Mouse (Mus musculus) left cerebral cortex, adult 8-10 months (tissue): Measurements from ENCODE around the gene Fam129a. TPM values are rescaled to one million over a fixed set of nuclear protein-coding genes. Genes with fewer than 3 reads are reported as not detected.

Experiments
- DNase-seq, 2 experiments: peaks; one replicate each; pipeline ENCODE4 v3.0.0; 2022; ENCODE audit warnings: low spot score in 2 of 2
- total RNA-seq, 4 experiments: library from RNA; stranded (reverse); gene quantifications; 2 replicates each; pipeline ENCODE4 v1.2.4; 2022

Fam129a gene
- total RNA-seq, 4 experiments from 2014 or later, result 1.5 to 3.0 (median 2.7) TPM

DNA sequence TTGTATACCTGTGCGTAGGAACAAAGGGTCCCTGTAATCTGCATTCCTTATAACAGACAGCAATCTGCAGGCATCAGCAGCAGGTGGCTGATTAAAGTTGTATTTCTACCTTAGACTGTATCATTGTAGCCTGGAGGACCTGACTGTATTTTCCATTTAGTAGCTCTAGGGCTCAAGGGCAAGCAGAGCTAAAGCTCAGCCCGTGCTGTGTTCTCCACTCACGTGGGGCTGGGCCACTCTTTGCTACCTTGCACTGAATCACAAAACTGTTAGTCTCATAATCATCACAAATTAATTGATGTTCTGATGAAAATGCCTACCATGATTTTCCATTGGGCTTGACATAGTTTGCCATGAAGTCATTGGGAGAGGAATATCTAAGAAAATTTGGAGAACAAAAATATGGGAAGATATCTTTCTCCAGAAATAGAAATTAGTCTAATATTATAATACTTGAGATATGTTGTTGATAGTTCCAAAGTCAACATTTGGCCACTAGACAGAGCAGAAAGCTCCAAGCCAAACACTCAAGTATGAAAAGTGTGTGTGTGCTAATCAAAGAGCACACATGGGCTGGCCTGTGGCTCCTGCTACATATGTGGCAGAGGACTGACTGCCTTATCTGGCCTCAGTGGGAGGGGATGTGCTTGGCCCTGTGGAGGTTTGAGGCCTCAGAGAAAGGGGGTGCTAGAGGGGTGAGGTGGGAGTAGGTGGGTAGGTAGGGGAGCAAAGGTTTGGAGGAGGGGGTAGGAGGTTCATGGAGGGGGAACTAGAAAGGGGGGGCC is 53.6 kb downstream of the Fam129a start:
- DNase-seq, result no peak

DNA sequence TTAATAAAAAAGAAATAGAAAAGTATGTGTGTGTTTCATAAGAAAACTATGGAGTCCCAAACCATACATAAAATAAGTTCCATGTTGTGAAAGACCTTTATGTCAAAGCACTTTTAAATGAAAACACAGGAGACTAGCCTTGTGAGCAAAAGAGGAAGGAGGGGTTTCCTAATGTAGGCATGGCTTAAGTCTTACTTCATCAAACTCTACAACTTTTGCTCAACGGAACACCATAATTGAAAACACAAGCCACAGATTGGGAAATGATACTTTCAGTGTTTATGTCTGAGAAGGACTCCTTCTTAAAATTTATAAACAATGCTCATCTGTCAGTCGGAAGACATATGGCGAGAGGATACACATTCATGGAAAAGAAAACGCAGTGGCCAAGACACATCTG is 54.3 kb downstream of the Fam129a start:
- DNase-seq, result no peak

DNA sequence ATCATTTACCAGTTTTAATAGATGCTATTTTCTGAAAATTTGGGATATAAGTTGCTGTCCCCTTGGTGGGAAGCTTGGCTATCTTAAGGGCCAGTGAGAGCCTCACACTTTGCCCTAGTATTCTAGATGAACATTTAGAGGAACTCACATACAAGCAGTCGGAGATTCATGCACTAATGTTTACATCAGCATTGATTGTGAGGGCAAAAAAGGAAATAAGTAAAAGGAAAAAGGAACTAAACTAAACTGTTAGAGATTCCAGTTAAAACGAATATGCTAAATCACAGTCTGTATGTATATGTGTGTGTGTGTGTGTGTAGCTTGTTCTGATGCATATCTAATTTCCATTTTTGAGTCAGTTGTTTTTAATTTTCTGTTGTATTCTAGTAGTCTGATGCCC is 54.7 kb downstream of the Fam129a start:
- no peak for DNase-seq

DNA sequence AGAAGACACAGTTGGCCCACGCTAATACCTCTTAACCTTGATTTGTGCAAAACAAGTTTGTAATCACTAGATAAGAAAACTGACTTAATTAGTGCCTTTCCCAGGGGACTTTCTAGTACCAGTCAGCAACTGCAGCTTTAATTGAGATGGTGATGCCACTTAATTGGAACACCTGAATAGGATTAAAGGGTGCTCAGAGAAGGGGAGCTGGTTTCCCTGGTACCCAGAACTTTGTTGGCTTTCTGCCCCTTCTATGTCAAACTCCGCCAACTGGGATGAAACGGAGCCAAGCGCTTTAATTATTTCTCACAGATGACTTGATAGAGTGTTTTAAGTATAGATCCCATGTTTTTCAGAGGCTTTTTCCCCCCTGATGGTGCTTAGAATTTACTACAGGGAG is 55.6 kb downstream of the Fam129a start:
- DNase-seq, result no peak

DNA sequence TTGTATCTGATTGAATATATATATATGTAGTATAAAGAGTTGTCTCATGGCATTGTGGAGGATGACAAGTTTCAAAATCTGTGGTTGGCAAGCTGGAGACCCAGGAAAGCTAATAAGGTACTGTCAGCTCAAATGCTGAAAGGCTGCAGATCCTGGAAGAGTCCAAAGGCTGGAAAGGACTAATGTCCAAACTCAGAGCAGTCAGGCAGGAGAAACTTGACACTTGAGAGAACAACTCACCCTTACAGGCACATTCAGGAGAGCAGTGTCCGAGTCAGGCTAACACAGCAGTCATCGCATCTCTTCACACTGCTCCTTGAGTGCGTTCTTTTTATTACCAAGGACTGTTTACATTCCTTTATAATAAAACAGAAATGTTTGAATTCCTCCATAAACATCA is 56.2 kb downstream of the Fam129a start:
- no peak for DNase-seq

DNA sequence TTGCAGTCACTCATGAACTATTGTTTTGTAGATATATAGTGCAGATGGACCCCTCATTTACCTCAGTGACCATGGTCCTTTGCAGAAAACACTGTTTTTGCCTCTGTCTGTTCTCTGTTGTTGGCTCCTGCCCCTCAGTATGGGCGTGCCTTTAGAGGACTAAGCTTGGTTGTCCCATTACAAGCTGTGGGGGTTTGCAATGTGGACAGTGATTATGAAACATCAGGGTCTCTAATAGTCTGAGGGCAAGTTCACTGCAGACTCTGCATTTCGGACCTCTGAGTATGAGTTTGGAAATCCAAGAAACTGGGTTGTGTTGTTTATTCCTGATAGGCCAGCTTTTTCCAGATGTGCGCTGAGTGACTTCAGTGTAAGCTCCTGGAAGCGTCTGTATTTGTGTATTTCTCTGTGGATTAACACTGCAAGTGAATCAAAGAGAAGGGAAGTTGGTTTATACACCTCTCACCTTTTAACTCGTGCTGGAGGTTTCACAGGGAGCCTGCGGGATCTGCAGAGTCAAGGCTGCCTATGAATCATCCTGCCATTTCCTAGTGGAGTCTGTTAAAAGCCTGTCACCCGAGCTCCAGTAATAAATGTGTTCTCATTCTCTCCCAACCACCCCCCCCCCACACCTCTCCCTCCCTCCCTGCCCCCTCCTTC is 58.7 kb downstream of the Fam129a start:
- DNase-seq, result no peak

DNA sequence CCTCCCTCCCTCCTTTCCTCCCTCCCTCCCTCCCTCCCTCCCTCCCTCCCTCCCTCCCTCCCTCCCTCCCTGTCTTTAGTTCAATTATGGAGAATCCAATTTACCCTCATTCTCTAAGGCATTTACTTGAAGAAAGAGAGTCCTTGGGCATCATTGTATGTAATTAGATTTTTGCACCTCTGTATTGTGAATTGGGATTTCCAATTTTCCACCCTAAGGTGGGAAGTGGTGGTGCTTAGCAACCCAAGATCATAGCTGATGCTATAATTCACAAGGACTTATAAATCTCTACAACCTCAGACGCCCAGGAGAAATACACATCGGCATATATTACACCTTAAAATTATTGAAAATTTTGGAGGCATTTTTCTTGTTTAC is 59.3 kb downstream of the Fam129a start:
- no peak for DNase-seq

DNA sequence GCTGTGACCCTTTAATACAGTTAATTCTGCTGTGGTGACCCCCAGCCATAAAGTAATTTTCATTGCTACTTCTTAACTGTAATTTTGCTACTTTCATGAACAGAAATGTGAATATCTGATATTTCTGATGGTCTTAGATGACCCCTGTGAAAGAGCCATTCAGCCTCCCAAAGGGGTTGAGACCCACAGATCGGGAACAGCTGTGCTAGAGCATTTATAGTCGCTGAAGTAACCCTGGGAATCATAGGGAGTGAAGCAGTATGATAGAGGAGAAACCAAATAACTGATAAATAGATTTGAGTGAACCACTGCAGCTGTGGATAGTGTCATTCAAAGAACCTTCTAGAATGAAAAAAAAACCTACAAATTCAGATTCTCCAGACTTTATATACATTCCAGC is 60.1 kb downstream of the Fam129a start:
- DNase-seq, result no peak

DNA sequence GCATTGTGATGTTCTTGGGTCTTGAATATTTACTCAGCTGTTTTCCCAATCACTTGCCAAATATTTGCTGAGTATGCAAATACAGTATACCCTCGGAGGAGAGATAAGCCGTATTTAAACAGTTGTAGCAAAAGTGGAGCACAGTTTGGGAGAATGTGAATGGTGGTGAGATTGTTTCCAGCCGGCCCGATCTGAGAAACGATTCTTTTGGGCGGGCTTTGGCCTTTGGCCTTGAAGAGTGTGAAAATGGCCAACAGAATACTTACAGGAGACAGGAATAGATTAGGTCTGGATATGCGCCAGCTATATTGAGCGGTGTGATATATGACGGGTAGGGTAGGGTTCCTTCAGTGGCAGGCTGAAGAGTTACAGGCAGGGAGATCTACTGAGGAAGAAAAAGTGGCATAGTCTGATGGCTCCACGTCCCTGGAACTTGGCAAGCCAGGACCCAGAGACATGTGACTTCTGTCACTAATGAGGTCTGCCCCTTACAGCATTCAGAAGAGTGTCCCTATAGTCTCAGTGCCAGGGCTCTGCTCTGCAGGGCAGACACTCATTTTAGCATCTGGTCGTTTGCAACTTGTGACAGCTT is 60.8 kb downstream of the Fam129a start:
- no peak for DNase-seq

DNA sequence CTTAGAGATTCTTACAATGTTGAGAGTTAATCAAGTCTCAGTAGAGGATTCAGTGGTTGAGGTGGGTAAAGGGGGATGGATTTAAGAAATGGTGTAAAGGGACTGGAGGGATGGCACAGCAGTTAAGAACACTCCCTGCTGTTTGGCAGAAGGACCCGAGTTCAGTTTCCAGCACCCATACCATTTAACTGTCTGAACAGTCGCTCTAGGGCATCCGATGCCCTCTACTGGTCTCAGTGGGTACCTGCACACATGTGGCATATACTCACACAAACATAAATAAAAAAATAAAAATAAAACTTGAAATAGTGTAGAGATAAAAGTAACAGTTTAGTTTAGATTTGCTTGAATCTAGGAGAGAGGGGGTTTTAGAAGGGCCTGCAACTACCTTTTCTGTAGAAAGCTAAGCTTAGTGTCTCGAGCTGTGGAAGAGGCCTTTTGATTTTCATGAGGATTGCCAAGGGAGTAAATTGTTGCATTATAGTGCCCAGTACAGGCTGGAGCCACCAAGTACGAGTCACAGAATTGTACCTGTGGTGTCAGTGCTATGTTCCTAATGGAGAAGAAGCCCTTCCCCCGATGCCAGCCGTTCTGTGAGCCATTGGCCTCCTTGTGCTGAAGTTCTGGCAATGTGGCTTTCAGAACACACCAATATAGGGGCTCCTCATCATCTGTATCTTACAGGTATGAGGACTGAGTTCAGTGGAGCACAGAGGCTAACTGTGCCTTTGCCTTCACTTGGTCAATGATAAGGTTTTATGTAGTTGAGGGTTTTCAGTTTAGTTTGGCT is 61.8 kb downstream of the Fam129a start:
- DNase-seq, result no peak

DNA sequence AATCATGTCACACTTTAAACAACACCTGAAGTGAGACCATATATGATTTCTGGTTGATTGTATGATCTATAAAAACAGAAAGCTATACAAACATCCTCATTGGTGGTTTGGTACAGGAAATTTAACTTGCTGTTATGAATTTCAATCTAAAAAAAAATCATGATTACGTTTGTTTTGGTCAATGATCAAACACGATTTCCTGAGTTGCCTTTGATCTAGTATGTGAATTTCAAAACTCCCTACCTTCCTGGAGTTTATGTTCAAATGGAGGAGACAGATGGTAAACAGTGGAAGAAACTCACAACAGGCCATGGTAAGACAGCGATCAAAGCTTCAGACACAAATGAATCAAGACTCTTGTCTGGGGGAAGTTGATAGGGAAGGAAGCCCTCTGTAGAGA is 65.7 kb downstream of the Fam129a start:
- DNase-seq, result no peak

DNA sequence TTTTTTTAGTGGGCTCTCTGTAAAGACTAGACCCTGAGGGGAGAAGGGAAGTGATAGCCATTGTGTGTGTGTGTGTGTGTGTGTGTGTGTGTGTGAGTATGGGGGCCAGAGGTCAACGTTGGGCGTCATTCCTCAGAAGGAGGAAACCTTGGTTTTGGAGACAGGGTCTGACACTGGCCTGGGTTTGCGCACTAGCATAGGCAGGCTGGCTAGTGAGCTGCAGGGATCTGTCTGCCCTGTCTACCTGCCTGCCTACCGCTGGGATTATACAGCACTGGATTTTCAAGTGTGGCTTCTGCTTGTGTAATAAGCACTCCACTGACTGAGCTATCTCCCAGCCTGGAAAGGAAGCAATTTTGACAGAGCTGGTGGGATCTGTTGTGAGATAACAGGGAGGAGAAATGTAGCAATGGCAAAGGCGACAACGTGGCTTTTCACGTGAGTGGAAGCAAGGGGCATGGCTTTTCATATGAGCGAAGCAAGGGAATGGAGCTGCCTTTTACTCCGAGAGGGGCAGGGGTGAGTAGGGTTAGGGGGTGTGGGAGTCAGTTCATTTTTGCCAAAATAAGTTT is 66.5 kb downstream of the Fam129a start:
- no peak for DNase-seq

DNA sequence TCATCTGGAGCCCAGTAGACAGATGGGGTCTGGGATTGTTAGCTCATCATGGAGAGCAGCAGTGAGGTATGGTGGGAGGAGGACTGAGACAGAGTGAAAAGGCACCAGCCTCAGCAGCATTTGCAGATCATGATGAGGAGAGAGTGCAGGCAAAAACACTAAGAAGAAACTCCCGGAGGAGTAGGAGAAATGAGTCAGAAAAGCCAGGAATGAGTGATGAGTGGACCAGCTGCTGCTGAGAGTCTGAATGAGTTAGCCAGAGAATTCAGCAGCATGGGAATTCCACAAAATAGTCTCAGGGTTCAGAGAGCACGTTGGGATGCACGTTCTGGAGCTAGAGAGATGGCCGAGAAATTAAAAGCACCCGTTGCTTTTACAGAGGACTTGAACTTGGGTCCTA is 67.4 kb downstream of the Fam129a start:
- DNase-seq, result no peak

DNA sequence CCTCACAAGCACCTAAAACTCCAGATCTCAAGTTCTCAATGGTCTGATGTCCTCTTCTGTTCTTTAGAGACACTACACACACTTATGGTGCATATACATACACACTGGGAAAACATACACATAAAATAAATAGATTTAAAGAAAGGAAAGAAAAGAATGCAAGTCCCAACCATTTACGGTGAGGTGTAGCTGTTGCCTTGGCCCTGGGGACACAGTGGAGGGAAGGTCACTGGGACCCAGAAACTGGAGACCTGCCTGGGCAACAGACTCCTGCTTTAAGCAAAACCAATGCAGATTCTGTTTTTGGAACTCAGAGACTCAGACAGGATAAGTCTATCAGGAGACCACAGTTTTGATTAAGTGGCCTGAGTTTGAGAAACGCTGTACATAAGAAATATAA is 67.8 kb downstream of the Fam129a start:
- DNase-seq, result no peak

DNA sequence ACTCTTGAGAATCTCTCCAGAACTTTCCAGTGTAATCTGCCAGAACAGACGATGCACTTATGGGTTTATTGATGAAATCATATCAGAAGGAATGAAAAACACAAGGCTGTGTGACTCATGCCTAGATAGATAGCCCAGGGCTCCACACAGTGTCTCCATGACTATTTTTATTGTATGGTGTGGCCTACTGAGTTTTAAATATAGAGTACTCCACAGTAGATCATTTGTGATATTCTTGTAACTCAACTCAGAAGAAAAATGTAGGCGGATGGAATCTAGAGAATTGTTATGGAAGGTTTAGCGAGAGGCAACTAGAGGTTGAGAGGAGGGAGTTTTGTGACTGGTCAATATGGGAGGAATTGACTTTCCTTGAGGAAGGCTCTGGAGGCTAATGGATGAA is 75.4 kb downstream of the Fam129a start:
- DNase-seq, result no peak

DNA sequence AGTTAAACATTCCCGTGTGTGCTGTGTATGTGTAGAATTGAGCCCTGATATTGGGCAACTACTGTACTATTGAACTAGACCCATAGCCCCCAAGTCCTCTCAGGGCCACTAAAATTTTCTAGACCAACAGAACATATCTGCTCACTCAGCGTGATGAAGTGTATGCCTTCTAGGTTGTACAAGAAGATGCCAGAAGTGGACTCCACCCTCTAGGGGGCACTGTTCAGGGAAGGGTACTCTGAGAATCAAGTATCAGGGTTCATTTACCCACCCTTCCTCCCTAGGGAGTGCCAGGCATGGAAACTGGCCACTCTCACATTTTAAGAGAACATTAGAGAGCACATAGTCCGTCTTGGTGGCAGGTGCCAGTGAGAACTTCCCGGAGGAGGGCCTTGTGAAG is 77.1 kb downstream of the Fam129a start:
- DNase-seq, result no peak

DNA sequence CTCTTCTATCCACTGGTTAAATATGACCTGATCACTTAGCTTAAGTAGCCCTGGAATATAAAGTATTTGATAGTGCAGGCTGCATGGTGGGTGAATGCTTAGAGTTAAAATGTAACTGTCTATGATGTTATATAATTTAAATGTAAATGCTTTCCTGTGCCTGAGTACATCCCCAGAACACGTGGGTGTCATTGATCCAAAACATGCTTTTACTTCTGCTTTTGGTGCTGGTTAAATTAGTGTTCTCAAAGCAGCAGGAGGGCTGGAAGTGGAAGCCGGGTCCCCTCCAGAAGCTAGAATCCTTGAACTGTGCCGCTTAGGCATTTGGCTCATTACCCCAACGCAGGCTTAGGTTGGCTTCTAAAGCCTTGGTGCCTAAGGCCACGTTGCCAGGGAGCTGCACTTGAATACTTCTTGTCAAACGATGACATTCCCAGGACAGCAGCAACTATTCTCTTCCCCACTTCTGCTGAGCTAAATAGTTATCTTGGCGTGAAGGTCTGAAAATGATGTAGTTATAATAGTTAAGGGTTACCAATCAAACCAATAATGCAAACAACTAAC is 86.1 kb downstream of the Fam129a start:
- DNase-seq, result no peak

DNA sequence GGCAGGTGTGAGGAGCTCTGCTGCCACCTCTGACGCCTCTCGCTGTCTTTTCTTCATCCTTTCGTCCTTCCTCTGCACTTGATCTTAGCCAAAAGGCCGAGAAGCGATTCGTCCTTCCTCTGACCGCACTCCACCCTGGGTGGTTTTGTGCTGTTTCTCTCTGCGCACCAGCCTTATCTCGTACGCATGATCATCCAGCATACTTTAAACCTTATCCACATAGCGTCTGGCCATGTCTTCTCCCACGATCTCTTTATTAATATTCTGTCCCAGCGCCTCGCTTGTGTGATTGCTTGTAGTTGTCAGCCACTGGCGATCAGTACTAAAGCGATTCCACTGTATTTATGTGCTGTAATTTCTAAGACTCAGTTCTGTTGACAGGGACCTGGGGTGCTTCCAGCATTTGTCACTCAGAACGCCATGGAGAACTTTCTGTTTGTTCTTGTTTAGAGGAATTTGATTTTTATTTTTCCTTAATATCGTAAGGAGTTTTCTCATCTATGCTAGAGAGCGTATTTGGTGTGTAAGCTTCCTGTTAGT is 87.4 kb downstream of the Fam129a start:
- no peak for DNase-seq

DNA sequence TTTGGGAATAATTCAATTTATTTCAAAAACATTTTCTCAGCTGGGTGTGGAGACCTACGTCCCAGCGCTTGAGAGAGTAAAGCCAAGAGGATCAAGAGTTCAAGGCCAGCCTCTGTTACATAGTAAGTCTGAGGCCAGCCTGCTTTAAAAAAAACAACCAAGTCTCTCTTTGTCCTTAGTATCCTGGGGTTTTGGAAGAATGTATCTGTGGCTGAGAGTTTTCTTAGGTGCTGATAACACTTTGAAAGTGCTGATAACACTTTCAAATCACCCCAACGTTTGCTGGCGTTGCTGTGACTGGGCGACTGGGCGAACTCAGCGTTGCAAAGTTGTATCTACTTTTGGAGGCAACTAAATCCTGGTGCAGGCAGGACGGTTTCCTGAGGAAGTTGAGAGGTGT is 88.7 kb downstream of the Fam129a start:
- DNase-seq, result no peak

DNA sequence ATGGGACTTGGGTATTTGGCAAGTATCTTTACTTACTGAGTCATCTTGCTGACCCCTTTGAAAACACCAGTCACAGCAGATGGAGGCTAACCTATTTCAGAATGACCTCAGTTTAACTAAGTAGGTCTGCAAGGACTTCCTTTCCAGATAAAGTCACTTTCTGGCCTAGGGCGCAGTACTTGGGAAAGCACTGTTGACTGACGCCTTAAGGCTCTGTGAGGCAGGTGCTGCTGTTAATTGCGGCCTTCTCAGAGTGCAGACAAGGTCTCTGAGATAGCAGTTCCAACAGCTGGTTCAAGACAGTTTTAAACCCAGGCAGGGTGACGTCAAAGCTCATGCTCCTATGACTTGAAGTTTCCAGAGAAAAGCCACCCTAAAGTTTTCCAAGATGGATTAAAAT is 89.3 kb downstream of the Fam129a start:
- DNase-seq, result no peak

DNA sequence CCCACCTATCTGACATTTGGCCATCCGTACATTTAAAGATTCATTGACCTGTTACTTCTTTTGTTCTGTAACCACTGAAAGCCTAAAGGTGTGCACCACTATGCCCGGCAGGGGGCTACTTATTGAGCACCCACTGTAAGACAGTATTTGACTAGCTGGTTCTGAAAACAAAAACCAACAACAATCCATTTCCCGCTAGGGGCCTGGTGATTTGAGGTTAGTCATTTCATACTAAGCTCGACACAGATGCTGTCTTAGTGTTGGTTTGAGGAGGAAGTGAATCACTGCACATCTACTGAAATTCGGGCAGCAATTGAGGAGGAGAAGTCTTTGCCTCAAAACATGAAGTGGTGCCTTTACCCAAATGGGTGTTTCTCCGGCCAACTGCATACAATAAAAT is 89.9 kb downstream of the Fam129a start:
- DNase-seq, result no peak
